Mouse (Mus musculus) lung, postnatal 0 days (tissue): Measurements from ENCODE around the gene Fscb. TPM values are rescaled to one million over a fixed set of nuclear protein-coding genes. Genes with fewer than 3 reads are reported as not detected.

Experiments
- ATAC-seq: fragments of 200-750 bp; cut with Nextera tagmentation; 2 replicates; pipeline ENCODE4 v1.8.0; 2017; ENCODE audit warnings: moderate library complexity
- DNase-seq: peaks from one replicate; pipeline ENCODE4 v3.0.0-alpha.2; 2016; ENCODE audit warnings: low spot score
- H3K27ac ChIP-seq: fragments of 300-500 bp; sonication (generic); 2 replicates; pipeline ENCODE4 v1.5.1; 2014; ENCODE audit warnings: antibody characterized with exemption, mild to moderate bottlenecking, low read length, mixed read lengths
- H3K27me3 ChIP-seq: fragments of 300-500 bp; sonication (generic); replicated peaks from 2 replicates; pipeline ENCODE4 v1.6.1; 2014; ENCODE audit warnings: low read length, mixed read lengths; ENCODE audit not compliant: insufficient read depth
- H3K36me3 ChIP-seq: fragments of 300-500 bp; sonication (generic); 2 replicates; pipeline ENCODE4 v1.6.1; 2014; ENCODE audit warnings: low read length, mixed read lengths; ENCODE audit not compliant: insufficient read depth
- H3K4me1 ChIP-seq: fragments of 300-500 bp; sonication (generic); 2 replicates; pipeline ENCODE4 v1.6.1; 2014; ENCODE audit warnings: antibody characterized with exemption, low read depth, low read length, mixed read lengths; ENCODE audit not compliant: insufficient read depth
- H3K4me2 ChIP-seq: fragments of 300-500 bp; sonication (generic); replicated peaks from 2 replicates; pipeline ENCODE4 v1.6.1; 2014; ENCODE audit warnings: low read depth, mild to moderate bottlenecking, low read length, moderate library complexity, mixed read lengths
- H3K4me3 ChIP-seq: fragments of 300-500 bp; sonication (generic); 2 replicates; pipeline ENCODE4 v1.5.1; 2014; ENCODE audit warnings: low read depth, low read length
- H3K9ac ChIP-seq: fragments of 300-500 bp; sonication (generic); replicated peaks from 2 replicates; pipeline ENCODE4 v1.6.1; 2014; ENCODE audit warnings: low read depth, mild to moderate bottlenecking
- H3K9me3 ChIP-seq: fragments of 300-500 bp; sonication (generic); 2 replicates; pipeline ENCODE4 v1.6.1; 2016; ENCODE audit warnings: low read length, mixed read lengths
- CTCF ChIP-seq: IDR thresholded peaks from 2 replicates; pipeline ENCODE4 v1.5.1; 2016; ENCODE audit warnings: antibody characterized with exemption, mild to moderate bottlenecking
- EP300 ChIP-seq: IDR thresholded peaks from 2 replicates; pipeline ENCODE4 v1.6.1; 2016; ENCODE audit warnings: antibody characterized with exemption, mild to moderate bottlenecking, control low read depth
- WGBS: fragments of 180-500 bp; shearing (Covaris S2); extraction: QIAGEN DNeasy Blood & Tissue Kit; methylation state at CpG from one replicate; pipeline ENCODE4 v1.1.7; 2014; 5-methylcytosine and 5-hydroxymethylcytosine counted together
- polyA plus RNA-seq: library from polyadenylated mRNA; unstranded; fragments of >200 nt; fragmentation: Nextera tagmentation; extraction: Ambion mirVana; gene quantifications from 2 replicates; pipeline ENCODE4 v1.2.1, GENCODE M21; 2015

Fscb gene
- polyA plus RNA-seq, 1 experiment from 2014 or later, result not detected

DNA sequence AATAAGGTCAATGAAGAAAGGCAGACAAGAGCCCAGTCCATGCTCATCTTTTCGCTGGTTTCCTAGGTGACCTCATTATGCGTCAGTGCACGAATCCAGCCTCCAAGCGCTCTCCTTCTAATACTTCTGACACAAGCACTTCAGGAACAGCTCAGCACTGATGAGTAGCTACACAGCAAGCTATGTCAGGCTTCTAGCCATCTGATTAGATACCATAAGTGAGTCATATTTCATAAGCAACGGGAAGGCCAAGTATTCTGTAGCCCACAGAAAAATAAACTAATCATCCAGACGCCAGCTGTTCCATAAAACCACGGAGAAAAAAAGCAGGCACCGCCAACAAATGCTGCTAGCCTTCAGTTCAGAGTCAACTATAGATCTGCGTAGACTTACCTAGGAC is 24.6 kb downstream of the Fscb start:
- TF ChIP-seq EP300 (no peak), CTCF (no peak)
- Histone ChIP-seq H3K4me1 (no peaks in the 10 kb centered on the region), H3K4me2 (no peak overlapping the region), H3K9ac (no peak overlapping the region), H3K27me3 (no peaks in the 10 kb centered on the region), H3K36me3 (no peaks in the 10 kb centered on the region), H3K4me3 (no peak overlapping the region), H3K27ac (no peak overlapping the region), H3K9me3 (no peaks in the 10 kb centered on the region)
- no peak for ATAC-seq
- WGBS, result 69% methylated on average over 9 of the region's 9 CpGs
- DNase-seq, result no peak

DNA sequence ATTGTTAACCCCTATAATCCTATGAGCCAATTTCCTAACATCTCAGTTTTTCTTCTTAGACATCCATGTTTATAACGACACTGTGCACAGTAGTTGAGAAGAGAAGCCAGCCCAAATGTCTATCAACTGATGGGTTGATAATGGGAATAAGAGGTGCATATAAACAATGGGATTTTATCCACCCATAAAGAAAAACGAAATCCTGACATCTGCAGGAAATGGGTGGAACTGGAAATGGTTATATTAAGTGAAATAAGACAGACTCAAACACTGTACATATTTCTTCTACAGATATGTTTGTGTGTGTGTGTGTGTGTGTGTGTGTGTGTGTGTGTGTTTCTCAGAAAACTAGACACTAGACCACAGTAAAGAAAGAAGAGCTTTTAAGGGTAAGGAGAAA is 37.8 kb downstream of the Fscb start:
- Histone ChIP-seq H3K27me3 (no peaks in the 10 kb centered on the region), H3K4me2 (no peak overlapping the region), H3K4me3 (no peak overlapping the region), H3K9ac (no peak overlapping the region), H3K9me3 (no peaks in the 10 kb centered on the region), H3K36me3 (no peaks in the 10 kb centered on the region), H3K27ac (no peak overlapping the region), H3K4me1 (no peaks in the 10 kb centered on the region)
- 18% methylated on average over 2 of the region's 2 CpGs for WGBS
- DNase-seq, result peak; percentile 1
- ATAC-seq, result no peak
- no peak for TF ChIP-seq EP300
- no peak for TF ChIP-seq CTCF
